Mouse (Mus musculus): ENCODE data around the gene Spire2.

- TF ChIP-seq CTCF (IDR thresholded peaks at IDR 0.05; ENCODE audit: insufficient read depth, low read depth, low read length) (no peak), POLR2A (IDR thresholded peaks at IDR 0.05; ENCODE audit: insufficient read depth, low read depth, low read length) (no peak)
Measured at GRCm38 (mm10) chr8:123342253-123342652, 9.7 kb downstream of the Spire2 start.

Measured in olfactory bulb, adult 2 months (tissue).